Comparison of ENCODE assay signal across 20 mouse cellular contexts in genomic region chr5:127487190-127487589, GRCm38 (mm10).
DNase-seq lines count a peak whose midpoint lies in the region; ATAC-seq and TF ChIP-seq lines count a peak whose summit lies in the region.
"Had no signal": no experiment of that assay in that cellular context is flagged by ENCODE, and none has a peak within 500 bp of the region (broad histone marks: within the 10 kb centered on the region; RNA-seq: fewer than 3 reads in every experiment).

No protein-coding gene starts in this region.

- no peaks in the 10 kb centered on the region for H3K36me3 ChIP-seq in forebrain, postnatal 0 days (ENCODE audit: insufficient read depth)
- no peaks in the 10 kb centered on the region for H3K36me3 ChIP-seq in forebrain, embryonic 16.5 days (ENCODE audit: control insufficient read depth, insufficient read depth)
- no peaks in the 10 kb centered on the region for H3K36me3 ChIP-seq in midbrain, postnatal 0 days (ENCODE audit: insufficient read depth, low read length)
- no peaks in the 10 kb centered on the region for H3K36me3 ChIP-seq in midbrain, embryonic 15.5 days (replicated peaks)
- H3K36me3 ChIP-seq in stomach, postnatal 0 days (ENCODE audit: control insufficient read depth, insufficient read depth, low read length) = no peaks in the 10 kb centered on the region
- no peaks in the 10 kb centered on the region for H3K36me3 ChIP-seq in thymus, adult 2 months (ENCODE audit: control insufficient read depth, insufficient read depth, low read length)
- H3K36me3 ChIP-seq: forebrain, embryonic 15.5 days; heart, embryonic 13.5 days; hindbrain, embryonic 13.5 days; midbrain, embryonic 13.5 days; neural tube, embryonic 15.5 days had no signal

- no peaks in the 10 kb centered on the region for H3K9me3 ChIP-seq in forebrain, postnatal 0 days (ENCODE audit: low read length)
- no peaks in the 10 kb centered on the region for H3K9me3 ChIP-seq in forebrain, embryonic 16.5 days (ENCODE audit: control insufficient read depth, low read length)
- no peaks in the 10 kb centered on the region for H3K9me3 ChIP-seq in midbrain, postnatal 0 days (ENCODE audit: low read length)
- H3K9me3 ChIP-seq in midbrain, embryonic 15.5 days = no peaks in the 10 kb centered on the region
- no peaks in the 10 kb centered on the region for H3K9me3 ChIP-seq in stomach, postnatal 0 days (ENCODE audit: control insufficient read depth, low read length)
- H3K9me3 ChIP-seq: embryonic facial prominence, embryonic 13.5 days; forebrain, embryonic 15.5 days; heart, embryonic 13.5 days; midbrain, embryonic 13.5 days; neural tube, embryonic 15.5 days had no signal

- 92% methylated on average over 6 of the region's 6 CpGs for WGBS in forebrain, postnatal 0 days
- WGBS in forebrain, embryonic 16.5 days = 87% methylated on average over 6 of the region's 6 CpGs
- 83% methylated on average over 6 of the region's 6 CpGs for WGBS in midbrain, postnatal 0 days
- WGBS in midbrain, embryonic 15.5 days = 80% methylated on average over 6 of the region's 6 CpGs
- 83% methylated on average over 6 of the region's 6 CpGs for WGBS in stomach, postnatal 0 days
- 90% methylated on average over 6 of the region's 6 CpGs for WGBS in thymus, adult 2 months

- no peak overlapping the region for H3K4me2 ChIP-seq in forebrain, postnatal 0 days (ENCODE audit: low read depth)
- H3K4me2 ChIP-seq in forebrain, embryonic 16.5 days (ENCODE audit: low read length) = no peak overlapping the region
- no peak overlapping the region for H3K4me2 ChIP-seq in midbrain, postnatal 0 days (ENCODE audit: low read depth, low read length, poor library complexity, severe bottlenecking)
- no peak overlapping the region for H3K4me2 ChIP-seq in midbrain, embryonic 15.5 days
- H3K4me2 ChIP-seq in stomach, postnatal 0 days (replicated peaks; ENCODE audit: low read depth) = no peak overlapping the region
- H3K4me2 ChIP-seq: embryonic facial prominence, embryonic 13.5 days; forebrain, embryonic 15.5 days; heart, embryonic 13.5 days; hindbrain, embryonic 13.5 days; midbrain, embryonic 13.5 days; neural tube, embryonic 15.5 days had no signal

- no peak overlapping the region for H3K4me3 ChIP-seq in forebrain, postnatal 0 days (ENCODE audit: low read depth, low read length)
- no peak overlapping the region for H3K4me3 ChIP-seq in forebrain, embryonic 16.5 days (replicated peaks; ENCODE audit: low read length)
- H3K4me3 ChIP-seq in left cerebral cortex, adult 2 months = no peak overlapping the region
- H3K4me3 ChIP-seq in midbrain, postnatal 0 days (ENCODE audit: low read depth, low read length) = no peak overlapping the region
- no peak overlapping the region for H3K4me3 ChIP-seq in midbrain, embryonic 15.5 days
- H3K4me3 ChIP-seq in stomach, postnatal 0 days (ENCODE audit: low read depth, low read length) = no peak overlapping the region
- no peak overlapping the region for H3K4me3 ChIP-seq in thymus, adult 2 months (ENCODE audit: control insufficient read depth, insufficient read depth, low read length)
- H3K4me3 ChIP-seq: embryonic facial prominence, embryonic 13.5 days; forebrain, embryonic 15.5 days; heart, embryonic 13.5 days; hindbrain, embryonic 13.5 days; midbrain, embryonic 13.5 days; myocyte; neural tube, embryonic 15.5 days had no signal

- ATAC-seq in forebrain, postnatal 0 days = no peak
- no peak for ATAC-seq in forebrain, embryonic 16.5 days
- no peak for ATAC-seq in midbrain, postnatal 0 days (ENCODE audit: low FRiP score)
- ATAC-seq in midbrain, embryonic 15.5 days (replicated peaks) = no peak
- ATAC-seq in stomach, postnatal 0 days (ENCODE audit: low FRiP score, low TSS enrichment) = 0 out of 2 replicates have a peak, but pooled peaks have one; percentile 12
- ATAC-seq: CD4-positive, CD25-positive, alpha-beta regulatory T cell, adult 4 months; forebrain, embryonic 15.5 days; intestine, embryonic 16.5 days; midbrain, embryonic 13.5 days had no signal

- H3K4me1 ChIP-seq in forebrain, postnatal 0 days (ENCODE audit: insufficient read depth) = no peaks in the 10 kb centered on the region
- no peaks in the 10 kb centered on the region for H3K4me1 ChIP-seq in forebrain, embryonic 16.5 days (replicated peaks; ENCODE audit: control insufficient read depth, insufficient read depth, low read length)
- no peaks in the 10 kb centered on the region for H3K4me1 ChIP-seq in midbrain, postnatal 0 days (ENCODE audit: insufficient read depth, low read length)
- peaks cover 18% of the 10 kb centered on the region for H3K4me1 ChIP-seq in midbrain, embryonic 15.5 days
- no peaks in the 10 kb centered on the region for H3K4me1 ChIP-seq in stomach, postnatal 0 days (replicated peaks; ENCODE audit: control insufficient read depth, insufficient read depth)
- H3K4me1 ChIP-seq in thymus, adult 2 months (replicated peaks; ENCODE audit: control insufficient read depth, insufficient read depth, low read length) = peaks cover 22% of the 10 kb centered on the region

- TF ChIP-seq EP300 in stomach, postnatal 0 days (optimal IDR thresholded peaks at IDR 0.05) = no peak

- intact Hi-C loops in left cerebral cortex, adult 2 months (cut with DNase I) = loop anchor here (10.0 kb wide), 1 partner anchor 1962 kb away; no protein-coding TSS in a partner anchor
- intact Hi-C loops in left cerebral cortex, postnatal 10 days (cut with DNase I) = no loop called here

- no peak overlapping the region for H3K9ac ChIP-seq in forebrain, postnatal 0 days
- H3K9ac ChIP-seq in forebrain, embryonic 16.5 days (replicated peaks; ENCODE audit: low read depth, low read length) = no peak overlapping the region
- H3K9ac ChIP-seq in midbrain, postnatal 0 days (replicated peaks; ENCODE audit: low read length, poor library complexity, severe bottlenecking) = no peak overlapping the region
- H3K9ac ChIP-seq in midbrain, embryonic 15.5 days = no peak overlapping the region
- H3K9ac ChIP-seq in stomach, postnatal 0 days (ENCODE audit: low read length) = no peak overlapping the region
- H3K9ac ChIP-seq: embryonic facial prominence, embryonic 13.5 days; forebrain, embryonic 15.5 days; heart, embryonic 13.5 days; hindbrain, embryonic 13.5 days; midbrain, embryonic 13.5 days; neural tube, embryonic 15.5 days had no signal

- TF ChIP-seq POLR2A in thymus, adult 2 months (IDR thresholded peaks at IDR 0.05; ENCODE audit: control insufficient read depth, extremely low read depth, insufficient read depth, low read length, poor library complexity) = no peak

- TF ChIP-seq CTCF in forebrain, postnatal 0 days (IDR thresholded peaks at IDR 0.05; ENCODE audit: low read depth) = peak; percentile 29; the same call in 1 of the 2 replicates
- TF ChIP-seq CTCF in left cerebral cortex, adult 2 months (IDR thresholded peaks at IDR 0.05) = peak; percentile 38
- TF ChIP-seq CTCF in midbrain, postnatal 0 days (IDR thresholded peaks at IDR 0.05) = peak; percentile 43
- peak; percentile 8; the same call in 1 of the 2 replicates for TF ChIP-seq CTCF in stomach, postnatal 0 days (IDR thresholded peaks at IDR 0.05; ENCODE audit: low read depth)
- TF ChIP-seq CTCF in thymus, adult 2 months (IDR thresholded peaks at IDR 0.05; ENCODE audit: borderline replicate concordance, control insufficient read depth, extremely low read depth, insufficient read depth, low read length, poor library complexity) = no peak

- H3K27me3 ChIP-seq in forebrain, postnatal 0 days (ENCODE audit: insufficient read depth, low read length) = no peaks in the 10 kb centered on the region; the same call in 1 of the 2 replicates
- H3K27me3 ChIP-seq in forebrain, embryonic 16.5 days (replicated peaks; ENCODE audit: control insufficient read depth, insufficient read depth, low read length) = no peaks in the 10 kb centered on the region
- no peaks in the 10 kb centered on the region for H3K27me3 ChIP-seq in midbrain, postnatal 0 days (ENCODE audit: insufficient read depth, low read length)
- no peaks in the 10 kb centered on the region for H3K27me3 ChIP-seq in midbrain, embryonic 15.5 days (replicated peaks)
- no peaks in the 10 kb centered on the region for H3K27me3 ChIP-seq in stomach, postnatal 0 days (ENCODE audit: control insufficient read depth, insufficient read depth, low read length)
- H3K27me3 ChIP-seq in thymus, adult 2 months (ENCODE audit: control insufficient read depth, insufficient read depth, low read length) = no peaks in the 10 kb centered on the region
- H3K27me3 ChIP-seq: embryonic facial prominence, embryonic 13.5 days; forebrain, embryonic 15.5 days; heart, embryonic 13.5 days; midbrain, embryonic 13.5 days had no signal

- no peak for DNase-seq in forebrain, postnatal 0 days
- no peak for DNase-seq in left cerebral cortex, adult 2 months (ENCODE audit: extremely low spot score in 1 of 2, low spot score in 2 of 2)
- no peak for DNase-seq in left cerebral cortex, postnatal 10 days (ENCODE audit: extremely low spot score in 1 of 2, low spot score in 2 of 2)
- DNase-seq in midbrain, postnatal 0 days (ENCODE audit: low spot score) = no peak
- DNase-seq in stomach, postnatal 0 days (ENCODE audit: low spot score) = no peak
- DNase-seq in thymus, adult 2 months = no peak
- DNase-seq: cerebellum, postnatal 10 days; thymus, postnatal 14 days had no signal

- H3K27ac ChIP-seq in forebrain, postnatal 0 days (ENCODE audit: low read depth, low read length) = no peak overlapping the region
- no peak overlapping the region for H3K27ac ChIP-seq in forebrain, embryonic 16.5 days (ENCODE audit: low read length)
- H3K27ac ChIP-seq in left cerebral cortex, adult 2 months = no peak overlapping the region
- H3K27ac ChIP-seq in midbrain, postnatal 0 days (ENCODE audit: low read depth, low read length) = no peak overlapping the region
- no peak overlapping the region for H3K27ac ChIP-seq in midbrain, embryonic 15.5 days
- H3K27ac ChIP-seq in stomach, postnatal 0 days (replicated peaks) = no peak overlapping the region
- H3K27ac ChIP-seq in thymus, adult 2 months (ENCODE audit: control insufficient read depth, insufficient read depth, low read length) = no peak overlapping the region
- H3K27ac ChIP-seq: forebrain, embryonic 15.5 days; heart, embryonic 13.5 days; hindbrain, embryonic 13.5 days; kidney, postnatal 0 days; midbrain, embryonic 13.5 days; neural tube, embryonic 15.5 days had no signal
